8 mouse cellular contexts compared by ENCODE assay signal in the genomic region with DNA sequence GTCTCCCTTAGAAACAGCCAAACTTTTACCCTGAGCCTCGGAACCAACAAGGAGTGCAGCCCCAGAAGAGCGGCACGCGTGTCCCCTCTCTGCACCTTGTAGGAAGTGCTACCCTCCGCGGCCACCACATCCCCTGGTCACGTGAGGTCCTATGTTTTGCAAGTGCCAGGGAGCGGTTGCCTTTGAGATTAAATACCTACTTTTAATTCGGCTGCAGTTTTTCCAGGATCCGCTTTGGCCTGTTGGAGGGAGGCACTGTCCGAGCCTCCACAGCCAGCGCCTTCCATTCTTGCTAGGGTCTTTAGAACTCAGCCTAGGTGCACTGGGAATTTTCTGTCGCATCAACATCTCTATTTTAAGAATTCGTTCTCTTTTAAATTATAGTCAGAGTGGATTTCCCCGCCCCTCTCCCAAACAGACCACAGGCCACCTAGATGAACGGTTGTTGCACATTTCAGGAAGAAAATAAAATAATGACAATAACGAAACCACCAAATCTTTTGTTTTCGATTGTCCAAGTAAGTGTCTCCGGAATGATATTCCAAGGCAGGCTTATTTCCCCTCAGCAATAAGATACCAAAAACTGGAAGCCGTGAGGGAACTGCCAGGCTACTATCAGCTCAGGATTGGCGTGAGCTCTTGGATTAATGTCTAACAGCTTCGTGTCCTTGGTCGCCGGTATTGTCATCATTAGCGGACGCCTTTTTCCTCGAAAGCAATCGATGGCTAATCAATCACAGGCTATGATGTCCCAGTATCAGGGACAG. TPM values are rescaled to one million over a fixed set of nuclear protein-coding genes. Genes with fewer than 3 reads are reported as not detected.
DNase-seq lines count a peak whose midpoint lies in the region; ATAC-seq and TF ChIP-seq lines count a peak whose summit lies in the region.

No protein-coding gene starts in this region.

- H3K4me3 ChIP-seq in MEL (ENCODE audit: control insufficient read depth in 1 of 2, insufficient read depth in 1 of 2, low read depth in 2 of 2, low read length in 2 of 2), result peak overlapping the region; percentile 48 to 65
- H3K4me3 ChIP-seq in heart, embryonic 12.5 days, result peak overlapping the region; percentile 61
- peak overlapping the region; percentile 64 for H3K4me3 ChIP-seq in limb, embryonic 12.5 days (replicated peaks)
- peak overlapping the region; percentile 60 for H3K4me3 ChIP-seq in midbrain, embryonic 10.5 days

- no peak for TF ChIP-seq RAD21 in MEL (IDR thresholded peaks at IDR 0.05; ENCODE audit: low read depth, low read length)

- H3K27me3 ChIP-seq in MEL (ENCODE audit: control insufficient read depth in 1 of 2, insufficient read depth in 2 of 2, low read length in 2 of 2), result no peaks in the 10 kb centered on the region
- H3K27me3 ChIP-seq in heart, embryonic 12.5 days (replicated peaks), result peaks cover 62% of the 10 kb centered on the region
- peaks cover 92% of the 10 kb centered on the region for H3K27me3 ChIP-seq in limb, embryonic 12.5 days
- peaks cover 98% of the 10 kb centered on the region for H3K27me3 ChIP-seq in midbrain, embryonic 10.5 days (ENCODE audit: low read depth, poor library complexity, severe bottlenecking)

- peak in 1 of 2 experiments; percentile 8; a peak in 1 of 4 replicates for TF ChIP-seq EP300 in MEL (IDR thresholded peaks at IDR 0.05; ENCODE audit: low read depth in 1 of 2, low read length in 2 of 2)

- peaks cover 3 to 5% of the 10 kb centered on the region in 2 experiments; a peak in 1 of 4 replicates for H3K4me1 ChIP-seq in MEL (ENCODE audit: control insufficient read depth in 1 of 2, insufficient read depth in 2 of 2, low read length in 2 of 2)
- H3K4me1 ChIP-seq in heart, embryonic 12.5 days (replicated peaks), result peaks cover 21% of the 10 kb centered on the region
- peaks cover 19% of the 10 kb centered on the region for H3K4me1 ChIP-seq in limb, embryonic 12.5 days (replicated peaks)
- peaks cover 23% of the 10 kb centered on the region for H3K4me1 ChIP-seq in midbrain, embryonic 10.5 days

- H3K36me3 ChIP-seq in MEL (ENCODE audit: control insufficient read depth in 1 of 2, insufficient read depth in 2 of 2, low read length in 2 of 2), result peaks cover 0 to 7% of the 10 kb centered on the region in 2 experiments; a peak in 1 of 4 replicates
- H3K36me3 ChIP-seq in heart, embryonic 12.5 days, result no peaks in the 10 kb centered on the region
- no peaks in the 10 kb centered on the region for H3K36me3 ChIP-seq in limb, embryonic 12.5 days
- no peaks in the 10 kb centered on the region for H3K36me3 ChIP-seq in midbrain, embryonic 10.5 days

- H3K79me2 ChIP-seq in MEL (ENCODE audit: control insufficient read depth, insufficient read depth, low read length, poor library complexity), result peaks cover 6% of the 10 kb centered on the region

- peak overlapping the region; percentile 79 for H3K9ac ChIP-seq in MEL (ENCODE audit: control insufficient read depth, low read depth, low read length, poor library complexity, severe bottlenecking)
- no peak overlapping the region for H3K9ac ChIP-seq in heart, embryonic 12.5 days
- H3K9ac ChIP-seq in limb, embryonic 12.5 days (replicated peaks), result no peak overlapping the region

- WGBS in heart, embryonic 12.5 days, result 2% methylated on average over 28 of the region's 28 CpGs
- WGBS in limb, embryonic 12.5 days, result 2% methylated on average over 28 of the region's 28 CpGs
- WGBS in midbrain, embryonic 10.5 days, result 2% methylated on average over 28 of the region's 28 CpGs

- peak; percentile 54 to 56 for DNase-seq in B cell, adult 2 months
- peak; percentile 77 for DNase-seq in MEL (ENCODE audit: low read depth, low spot score)
- no peak for DNase-seq in midbrain, embryonic 10.5 days (ENCODE audit: low spot score)
- peak; percentile 19 to 26 for DNase-seq in thymus, postnatal 36 days
- no peak for DNase-seq in urinary bladder, postnatal 25 days (ENCODE audit: low spot score)
- DNase-seq in urinary bladder, postnatal 4 days (ENCODE audit: low spot score in 2 of 2), result no peak

- H3K27ac ChIP-seq in MEL (ENCODE audit: control insufficient read depth, low read depth, low read length), result peak overlapping the region; percentile 54
- no peak overlapping the region for H3K27ac ChIP-seq in heart, embryonic 12.5 days (ENCODE audit: poor library complexity, severe bottlenecking)
- H3K27ac ChIP-seq in limb, embryonic 12.5 days, result no peak overlapping the region
- H3K27ac ChIP-seq in midbrain, embryonic 10.5 days (replicated peaks), result no peak overlapping the region

- H3K4me2 ChIP-seq in heart, embryonic 12.5 days, result peak overlapping the region; percentile 91
- peak overlapping the region; percentile 73 for H3K4me2 ChIP-seq in limb, embryonic 12.5 days

- no peak for ATAC-seq in heart, embryonic 12.5 days (ENCODE audit: insufficient number of reproducible peaks, low FRiP score)
- no peak for ATAC-seq in limb, embryonic 12.5 days (ENCODE audit: insufficient number of reproducible peaks, insufficient read depth, low FRiP score, low TSS enrichment, low read depth)

- H3K9me3 ChIP-seq in MEL (replicated peaks; ENCODE audit: insufficient read depth, low read length), result no peaks in the 10 kb centered on the region
- H3K9me3 ChIP-seq in heart, embryonic 12.5 days (replicated peaks), result no peaks in the 10 kb centered on the region
- no peaks in the 10 kb centered on the region for H3K9me3 ChIP-seq in limb, embryonic 12.5 days
- H3K9me3 ChIP-seq in midbrain, embryonic 10.5 days (replicated peaks), result no peaks in the 10 kb centered on the region

- TF ChIP-seq CTCF in MEL (IDR thresholded peaks at IDR 0.05 in 2 of 3, conservative IDR thresholded peaks at IDR 0.05 in 1 of 3; ENCODE audit: control insufficient read depth in 1 of 3, insufficient read depth in 1 of 3, low read depth in 2 of 3, low read length in 3 of 3, poor library complexity in 1 of 3, severe bottlenecking in 1 of 3), result no peak

- TF ChIP-seq POLR2A in MEL (IDR thresholded peaks at IDR 0.05; ENCODE audit: control insufficient read depth in 1 of 2, insufficient read depth in 1 of 2, low read depth in 1 of 2, low read length in 2 of 2, poor library complexity in 1 of 2), result no peak

TF ChIP-seq in MEL, 35 proteins besides CTCF, POLR2A, EP300 and RAD21:
- TF ChIP-seq MEF2A (IDR thresholded peaks at IDR 0.05; ENCODE audit: extremely low read depth, insufficient replicate concordance, low read depth, low read length, poor library complexity, severe bottlenecking) (no peak), USF1 (IDR thresholded peaks at IDR 0.05; ENCODE audit: low read depth, low read length) (peak; percentile 94), SIN3A (IDR thresholded peaks at IDR 0.05; ENCODE audit: low read length) (peak; percentile 19; the same call in 1 of the 2 replicates), MAX (IDR thresholded peaks at IDR 0.05; ENCODE audit: low read length) (peak; percentile 80), USF2 (IDR thresholded peaks at IDR 0.05; ENCODE audit: borderline replicate concordance in 1 of 2, insufficient read depth in 1 of 2, low read depth in 1 of 2, low read length in 2 of 2) (peak in 1 of 2 experiments; percentile 67; a peak in 1 of 4 replicates), ETS1 (IDR thresholded peaks at IDR 0.05; ENCODE audit: low read depth, low read length) (0 out of 2 replicates have a peak, but pooled peaks have one; percentile 23), TCF12 (IDR thresholded peaks at IDR 0.05; ENCODE audit: low read depth, low read length) (0 out of 2 replicates have a peak, but pooled peaks have one; percentile 26), BHLHE40 (IDR thresholded peaks at IDR 0.05; ENCODE audit: borderline replicate concordance, low read depth, low read length) (peak; percentile 91), HCFC1 (IDR thresholded peaks at IDR 0.05; ENCODE audit: low read depth, low read length) (peak; percentile 37; the same call in 1 of the 2 replicates), MYB (IDR thresholded peaks at IDR 0.05; ENCODE audit: low read depth, low read length) (no peak)

RNA-seq across cellular contexts. Expression of gene Hlx, which starts 1.1 kb away (rescaled TPM):
- 2.4 and 2.7 TPM in 2 replicates for total RNA-seq in MEL (2012; rRNA removed)
- polyA plus RNA-seq in MEL (2012; ENCODE audit: insufficient read depth in 1 of 2, insufficient read length in 2 of 2, low read depth in 1 of 2, low replicate concordance in 2 of 2, missing spikeins in 1 of 2), result 1 to 10 TPM in 1 of 2 experiments, not detected in 1; 9.6 TPM
- polyA plus RNA-seq in heart, embryonic 12.5 days (2016; fragmentation: Nextera tagmentation; extraction: Ambion mirVana), result 8.7 and 8.8 TPM in 2 replicates
- polyA plus RNA-seq in limb, embryonic 12.5 days (2016; fragmentation: Nextera tagmentation; extraction: Ambion mirVana), result 24.1 and 26.8 TPM in 2 replicates
- 2.5 and 4.8 TPM in 2 replicates for polyA plus RNA-seq in midbrain, embryonic 10.5 days (2016; fragmentation: Nextera tagmentation; extraction: Ambion mirVana)

Comparison
In these comparisons a context has a peak if more than half of its experiments do, and no peak if none do; other contexts are left out.
1. DNase-seq: peak in B cell, adult 2 months (2 of 2), MEL (single experiment) and thymus, postnatal 36 days (2 of 2); none in midbrain, embryonic 10.5 days (single experiment), urinary bladder, postnatal 25 days (single experiment) and urinary bladder, postnatal 4 days (0 of 2).
2. Peak in every context shown above with its lines, with median percentiles within 50 percentile points of each other: H3K4me3 ChIP-seq.